Mouse (Mus musculus): ENCODE measurements around the gene Pfkl.
"Not testable (repeated sequence)": the region's sequence is repeated elsewhere in the genome, so short reads cannot be mapped to it uniquely, and the experiment has no call there.

DNA sequence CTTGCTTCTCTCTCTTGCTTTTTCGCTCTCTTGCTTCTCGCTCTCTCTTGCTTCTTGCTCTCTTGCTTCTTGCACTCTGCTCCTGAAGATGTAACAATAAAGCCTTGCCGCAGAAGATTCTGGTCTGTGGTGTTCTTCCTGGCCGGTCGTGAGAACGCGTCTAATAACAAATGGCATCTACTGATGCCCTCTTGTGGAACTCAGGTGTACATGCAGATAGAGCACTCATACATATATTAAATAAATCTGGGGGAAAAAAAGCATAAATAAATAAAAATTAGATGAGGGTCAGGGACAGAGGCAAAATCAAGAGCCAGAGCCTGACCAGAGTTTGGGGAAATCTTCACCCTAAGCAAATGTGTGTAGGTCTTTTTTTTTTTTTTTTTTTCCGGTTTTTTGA, 15.6 kb upstream of the Pfkl start:
- not testable (repeated sequence) for TF ChIP-seq CTCF, POLR2A (IDR thresholded peaks at IDR 0.05; ENCODE audit: insufficient read depth, low read depth, low read length)

All from olfactory bulb, adult 2 months (tissue).